Mouse (Mus musculus): ENCODE measurements around the gene Rptor.

Gene Rptor

DNA sequence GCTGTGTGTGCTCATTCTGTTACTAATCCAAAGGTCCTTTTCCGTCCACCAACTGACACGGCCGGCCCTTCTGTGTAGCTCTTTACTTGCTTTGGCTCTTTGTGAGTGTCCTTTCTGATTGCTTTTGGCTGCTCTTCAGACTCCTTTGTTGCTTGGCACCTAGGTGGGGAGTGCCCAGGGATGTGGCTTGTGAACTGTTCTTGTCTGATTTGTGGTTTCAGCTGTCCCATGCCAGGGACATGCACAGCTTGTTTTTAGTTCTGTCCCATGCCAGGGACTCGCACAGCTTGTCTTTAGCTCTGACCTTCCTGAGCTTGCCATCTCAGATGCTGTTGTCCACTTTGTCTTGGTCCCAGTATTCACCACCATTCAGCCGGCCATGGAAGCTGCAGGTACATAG is 4.8 kb downstream of the Rptor start:
- DNase-seq: no peak

DNA sequence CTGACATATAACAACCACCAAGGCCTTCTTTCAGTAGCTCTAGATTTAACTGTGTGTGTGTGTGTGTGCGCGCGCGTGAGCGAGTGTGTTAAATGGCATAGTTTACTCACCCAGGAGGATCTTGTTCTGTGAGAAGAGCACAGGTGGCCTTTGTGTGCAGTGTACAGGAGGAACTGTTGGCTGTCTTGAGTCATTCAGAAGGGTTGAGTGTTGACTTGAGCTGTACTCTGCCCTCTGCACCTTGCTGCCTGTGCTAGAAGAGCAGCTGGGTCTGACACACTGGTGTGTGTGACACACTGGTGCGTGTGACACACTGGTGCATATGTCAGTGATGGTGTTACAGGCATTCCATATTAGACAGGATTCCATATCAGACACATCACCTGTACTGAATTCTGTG is 8.8 kb downstream of the Rptor start:
- DNase-seq: no peak

DNA sequence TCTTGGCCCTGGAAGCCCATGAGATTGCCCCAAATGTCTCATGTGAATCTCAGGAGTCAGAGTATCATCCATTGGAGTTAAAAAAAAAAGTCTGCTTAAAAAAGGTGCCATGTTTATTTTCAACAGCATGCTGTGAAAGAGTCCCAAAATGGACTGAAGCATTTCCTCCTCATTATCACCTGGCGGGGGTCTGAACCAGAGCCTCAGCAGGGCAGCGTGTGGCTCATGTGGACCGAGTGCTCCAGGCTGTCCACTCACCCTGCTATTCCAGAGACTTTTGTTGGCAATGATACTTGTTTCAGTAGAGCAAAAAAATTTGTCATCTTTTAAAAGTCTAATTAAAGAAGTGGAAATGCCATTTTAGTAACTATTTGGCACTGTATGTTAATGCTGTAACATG is 9.5 kb downstream of the Rptor start:
- no peak for DNase-seq

DNA sequence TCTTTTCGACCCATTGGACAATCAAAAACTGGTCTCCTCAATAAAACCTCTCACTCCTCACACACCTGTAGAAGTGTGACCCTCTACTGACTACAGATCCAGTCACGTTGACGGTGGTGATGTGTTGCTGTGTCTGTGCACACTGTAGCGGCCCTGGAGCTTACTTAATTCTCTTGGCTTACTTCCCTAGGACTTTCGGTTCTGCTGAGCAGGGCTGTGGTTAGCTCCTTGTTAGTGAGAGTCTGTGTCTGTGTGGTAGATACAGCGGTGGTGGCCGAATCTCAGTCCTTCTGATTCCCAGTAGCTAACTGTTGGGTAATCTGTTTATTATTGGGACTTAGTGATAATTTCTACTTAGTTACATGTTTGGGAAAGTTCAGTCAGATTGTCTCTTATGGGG is 12.4 kb downstream of the Rptor start:
- no peak for DNase-seq

GRCm38 (mm10) chr11:119618763-119619162 is 16.1 kb downstream of the Rptor start:
- peak in 1 of 2 experiments; percentile 18 for DNase-seq

- no peak for DNase-seq
Observed at GRCm38 (mm10) chr11:119621266-119621665, 18.6 kb downstream of the Rptor start.

DNA sequence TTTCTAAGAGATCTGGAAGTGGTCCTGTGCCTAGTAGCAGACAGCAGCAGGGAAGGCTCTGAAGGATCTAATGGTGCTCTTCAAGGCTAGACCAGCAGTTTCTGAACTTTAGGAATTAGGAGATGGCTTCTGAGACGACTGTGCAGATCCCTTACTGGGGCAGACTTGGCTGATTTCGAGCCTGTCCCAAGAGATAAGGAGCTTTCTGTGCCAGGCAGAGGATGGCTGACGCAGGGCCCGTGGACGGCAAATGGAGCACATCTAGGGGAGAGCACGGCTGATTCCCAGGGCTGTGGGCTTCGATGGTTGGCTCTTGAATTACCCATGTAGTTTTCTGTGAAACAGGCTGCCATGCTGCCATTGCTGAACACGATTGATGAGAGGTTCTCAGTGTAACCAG is 21.1 kb downstream of the Rptor start:
- no peak for DNase-seq

GRCm38 (mm10) chr11:119624401-119624800 is 21.7 kb downstream of the Rptor start:
- no peak for DNase-seq

DNA sequence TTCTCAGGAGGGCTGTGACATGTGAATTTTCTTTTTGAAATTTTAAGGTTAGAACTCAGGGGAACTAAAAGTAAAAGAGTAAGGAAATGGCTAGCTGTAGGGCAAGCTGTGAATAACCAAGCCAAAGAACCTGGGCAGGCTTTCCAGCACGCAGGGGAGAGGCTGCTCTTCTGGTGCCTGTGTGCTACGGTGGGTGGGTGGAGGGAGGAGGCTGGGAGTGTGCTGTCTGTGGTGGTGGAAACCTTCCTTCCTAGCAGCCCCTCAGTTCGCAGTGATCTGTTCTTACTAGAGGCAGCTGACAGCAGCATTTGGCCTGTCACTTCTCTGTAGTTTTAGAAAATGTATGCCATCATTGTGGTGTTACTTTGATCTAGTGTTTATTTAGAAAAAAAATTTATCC is 22.2 kb downstream of the Rptor start:
- DNase-seq: no peak

DNA sequence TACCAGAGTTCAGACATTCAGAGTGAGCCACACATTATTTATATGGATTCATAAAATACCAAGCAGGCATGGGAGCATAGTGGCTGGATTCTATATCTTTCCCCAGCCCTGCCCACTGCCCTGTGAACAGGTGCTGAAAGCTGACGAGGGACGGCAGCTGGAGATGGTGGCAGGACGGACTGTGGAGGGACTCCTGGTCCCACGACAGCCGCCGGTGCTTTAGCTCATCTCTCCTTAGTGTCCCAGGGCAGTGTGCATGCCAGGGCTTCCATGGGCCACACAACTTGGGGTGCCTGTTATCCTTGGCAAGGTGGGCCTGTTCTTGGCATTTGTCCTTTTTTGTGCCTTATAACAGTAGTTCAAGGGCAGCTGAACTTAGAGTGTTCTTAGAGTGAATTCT is 22.8 kb downstream of the Rptor start:
- no peak for DNase-seq

DNA sequence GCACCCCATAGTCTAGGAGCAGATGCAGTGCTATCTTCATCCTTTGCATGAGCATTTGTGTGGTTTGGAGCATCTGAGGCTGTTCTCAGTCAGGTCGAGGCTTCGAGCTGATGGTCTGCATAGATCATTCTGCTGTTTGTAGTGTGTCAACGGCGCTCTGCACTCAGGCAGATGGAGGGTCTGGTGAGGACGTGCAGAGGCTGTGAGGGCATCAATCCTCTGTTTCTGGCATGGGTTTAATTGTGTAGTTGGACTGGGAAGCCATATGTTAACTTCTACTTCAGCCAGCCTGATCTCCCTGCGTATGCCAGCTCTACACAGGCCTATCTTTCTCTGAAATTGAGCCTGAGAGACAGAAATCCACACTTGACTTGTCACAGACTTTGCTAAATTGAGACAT is 23.2 kb downstream of the Rptor start:
- no peak for DNase-seq

DNA sequence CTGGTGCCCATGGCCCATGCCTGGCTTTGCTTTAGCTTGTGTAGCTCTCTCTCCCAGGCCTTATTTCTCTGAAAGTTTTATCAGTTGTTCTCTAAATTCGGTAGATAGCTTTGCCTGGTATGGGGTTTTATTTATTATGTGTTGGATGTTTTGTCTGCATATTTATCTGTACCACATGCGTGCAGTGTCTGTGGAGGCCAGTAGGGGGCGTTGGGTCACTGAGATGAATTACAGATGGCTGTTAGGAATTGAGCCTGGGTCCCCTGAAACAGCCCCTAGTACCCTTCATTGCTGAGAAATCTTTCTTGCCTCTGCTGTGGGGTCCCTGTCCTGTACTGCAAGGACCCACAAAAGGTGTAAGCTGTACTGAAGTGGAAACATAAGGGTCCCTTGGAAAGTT is 24.5 kb downstream of the Rptor start:
- DNase-seq: no peak

DNA sequence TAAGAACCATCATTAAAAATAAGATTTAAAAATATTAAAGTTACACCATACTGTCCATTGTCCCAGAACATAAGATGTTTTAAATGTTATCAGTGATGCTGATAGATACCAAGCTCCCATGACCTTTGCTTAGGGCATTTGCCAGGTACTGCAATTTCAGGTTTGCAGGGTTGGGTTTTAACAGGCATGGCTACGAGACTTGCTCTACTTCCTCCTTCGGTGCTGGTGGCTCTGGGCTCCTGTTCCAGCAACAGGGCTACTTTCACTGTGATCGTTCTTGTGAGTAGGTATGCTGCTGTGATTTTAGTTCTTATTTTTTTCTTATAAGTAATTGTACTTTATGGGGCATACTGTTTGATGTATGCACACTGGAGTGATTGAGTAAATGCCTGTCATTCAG is 26.4 kb downstream of the Rptor start:
- no peak for DNase-seq

DNA sequence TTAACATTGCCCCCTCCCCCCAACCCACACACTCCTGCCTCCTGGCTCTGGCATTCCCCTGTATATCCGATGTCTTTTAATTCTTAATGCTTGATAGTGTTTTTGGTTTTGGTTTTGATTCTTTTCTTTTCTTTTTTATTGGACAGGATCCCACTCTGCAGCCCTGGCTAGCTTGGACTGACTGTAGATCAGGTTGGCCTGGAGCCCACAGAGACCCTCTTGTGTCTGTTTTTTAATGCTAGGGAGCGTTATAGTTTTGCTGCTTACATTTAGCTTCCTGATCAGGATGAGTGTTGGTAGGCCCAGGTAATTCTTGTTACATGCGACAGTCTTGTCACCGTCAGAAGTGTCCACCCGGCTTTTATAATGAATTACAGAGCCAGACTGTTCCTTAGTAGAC is 27.6 kb downstream of the Rptor start:
- no peak for DNase-seq

DNA sequence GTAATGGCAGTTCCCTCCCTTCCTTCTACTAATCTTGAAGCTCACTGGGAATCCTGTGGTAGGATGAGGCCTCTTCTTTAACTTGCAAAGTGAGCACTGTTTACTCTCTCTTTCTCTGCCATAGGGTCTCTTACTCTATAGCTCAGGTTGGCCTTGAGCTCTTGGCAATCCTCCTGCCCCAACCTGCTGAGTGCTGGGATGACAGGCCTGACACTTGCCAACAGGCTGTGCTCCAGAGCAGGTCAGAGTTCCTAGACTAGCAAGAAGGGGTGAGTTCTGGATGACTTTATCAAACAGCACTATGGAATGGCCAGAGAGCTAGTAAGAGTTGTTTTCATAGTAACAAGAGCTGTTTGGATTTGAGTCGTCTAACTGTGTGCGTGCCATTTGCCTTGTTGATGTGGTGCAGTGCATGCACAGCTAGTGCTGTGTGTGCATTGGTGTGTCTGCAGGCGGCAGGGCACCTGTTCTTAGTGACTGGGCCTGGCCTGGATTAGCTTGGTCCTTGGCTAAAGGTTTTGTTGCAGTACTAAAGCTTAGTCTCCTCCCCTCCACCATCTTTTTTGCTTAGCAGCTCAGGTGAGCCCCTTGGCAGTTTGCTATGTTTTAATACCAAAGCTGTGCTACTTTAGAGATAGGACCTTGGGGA is 28.6 kb downstream of the Rptor start:
- DNase-seq: no peak

DNA sequence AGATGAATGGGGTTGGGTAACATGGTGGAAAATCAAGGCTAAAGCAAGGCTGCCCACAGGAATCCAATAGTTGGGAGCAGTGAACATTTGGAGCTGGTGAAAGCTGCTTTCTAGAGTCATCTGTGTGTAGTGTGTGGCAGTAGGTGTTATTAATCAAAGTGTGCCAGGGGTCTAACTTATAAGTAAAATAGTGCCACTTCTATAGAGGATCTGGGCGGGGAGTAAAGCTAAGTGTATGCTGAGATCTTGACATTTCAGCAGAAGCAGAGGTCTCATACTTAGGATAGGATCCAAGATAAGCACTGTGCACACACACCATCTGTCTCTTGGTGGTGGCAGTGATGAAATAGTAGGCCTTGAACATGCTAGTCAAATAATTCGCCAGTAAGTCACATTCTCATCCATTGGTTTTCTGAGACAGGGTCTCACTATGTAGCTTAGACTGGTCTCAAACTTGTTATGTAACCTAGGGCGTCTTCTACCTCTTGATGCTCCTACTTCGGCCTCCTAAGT is 33.7 kb downstream of the Rptor start:
- DNase-seq: no peak

DNA sequence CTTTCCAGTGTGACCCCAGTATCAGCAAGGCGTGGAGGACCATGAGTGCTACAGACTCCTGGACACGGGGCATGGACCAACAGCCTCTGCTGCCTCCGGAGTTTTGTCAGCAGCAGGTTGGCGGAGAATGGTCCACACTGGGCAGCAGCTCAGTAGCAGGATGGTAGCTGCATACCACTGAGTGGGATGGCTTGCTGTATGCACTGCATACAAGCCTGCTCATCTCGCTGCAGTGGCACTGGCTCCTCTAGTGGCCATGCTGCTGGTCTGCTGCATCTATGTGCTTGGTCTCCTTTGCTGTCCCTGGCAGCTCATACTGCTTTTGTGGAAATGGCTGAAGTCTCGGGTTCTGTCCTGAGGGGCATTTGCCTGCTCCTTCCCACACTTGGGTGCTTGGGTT is 34.8 kb downstream of the Rptor start:
- DNase-seq: no peak

DNA sequence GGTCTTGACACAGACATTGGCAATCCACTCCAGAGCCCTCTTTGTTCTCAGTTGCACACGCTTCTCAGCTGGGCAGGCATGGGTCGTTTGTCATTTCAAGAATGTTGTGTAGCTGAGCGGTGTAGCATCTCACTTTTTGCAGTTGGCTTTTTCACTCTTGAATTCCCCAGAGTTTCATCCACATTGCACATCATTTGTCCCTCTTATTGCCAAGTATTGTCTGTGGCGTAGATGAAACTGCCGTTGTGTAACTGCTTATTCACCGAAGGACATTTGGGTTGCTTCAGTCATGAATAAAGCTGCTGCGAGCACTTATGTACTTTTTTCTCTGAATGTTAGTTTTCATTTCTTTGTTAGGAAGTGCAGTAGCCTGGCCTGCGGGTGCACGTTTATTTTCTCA is 37.8 kb downstream of the Rptor start:
- DNase-seq: no peak

DNA sequence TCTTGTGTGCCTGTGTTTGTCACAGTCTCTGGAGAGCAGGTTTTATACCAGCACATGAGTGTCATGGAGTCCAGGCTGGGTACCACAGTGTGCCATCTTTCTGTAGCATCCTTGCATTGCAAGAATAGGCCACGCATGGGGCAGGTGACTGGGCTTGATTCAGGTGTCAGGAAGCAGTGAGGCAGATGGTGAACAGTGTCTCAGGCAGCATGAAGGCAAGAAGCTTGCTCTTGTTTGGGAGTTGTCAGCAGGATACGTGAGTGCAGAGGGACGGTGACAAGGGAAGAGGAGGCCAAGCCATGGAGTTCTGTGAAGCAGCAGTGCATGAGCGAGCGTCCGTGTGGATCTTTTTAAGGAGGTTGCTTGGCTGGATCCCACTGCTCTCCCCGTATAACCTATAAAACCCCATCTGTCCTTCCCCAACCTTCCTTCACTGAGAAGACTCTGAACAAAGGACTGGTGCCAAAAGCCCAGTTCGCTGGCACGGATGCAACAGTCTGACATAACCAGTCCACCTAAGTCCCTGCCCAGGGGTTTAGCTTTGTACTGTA is 39.2 kb downstream of the Rptor start:
- DNase-seq: no peak

- no peak for DNase-seq
Observed at GRCm38 (mm10) chr11:119643347-119643746, 40.6 kb downstream of the Rptor start.

DNA sequence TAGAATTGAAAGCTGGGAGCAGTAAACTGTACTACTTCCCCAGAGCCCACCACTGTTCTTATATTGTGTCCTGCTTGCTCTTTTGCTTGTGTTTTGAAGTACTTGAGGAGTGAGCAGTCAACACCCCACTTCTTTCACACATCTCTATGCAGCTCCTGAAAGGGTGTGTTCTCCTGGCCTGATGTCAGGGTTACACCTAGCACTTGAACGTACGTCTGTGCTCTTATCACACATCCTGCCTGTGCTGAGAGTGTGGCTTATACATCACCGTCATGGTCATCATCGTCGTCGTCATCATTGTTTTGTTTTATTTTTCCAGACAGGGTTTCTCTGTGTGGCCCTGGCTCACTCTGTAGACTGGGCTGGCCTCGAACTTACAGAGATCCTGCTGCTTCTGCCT is 41.4 kb downstream of the Rptor start:
- DNase-seq: no peak

DNA sequence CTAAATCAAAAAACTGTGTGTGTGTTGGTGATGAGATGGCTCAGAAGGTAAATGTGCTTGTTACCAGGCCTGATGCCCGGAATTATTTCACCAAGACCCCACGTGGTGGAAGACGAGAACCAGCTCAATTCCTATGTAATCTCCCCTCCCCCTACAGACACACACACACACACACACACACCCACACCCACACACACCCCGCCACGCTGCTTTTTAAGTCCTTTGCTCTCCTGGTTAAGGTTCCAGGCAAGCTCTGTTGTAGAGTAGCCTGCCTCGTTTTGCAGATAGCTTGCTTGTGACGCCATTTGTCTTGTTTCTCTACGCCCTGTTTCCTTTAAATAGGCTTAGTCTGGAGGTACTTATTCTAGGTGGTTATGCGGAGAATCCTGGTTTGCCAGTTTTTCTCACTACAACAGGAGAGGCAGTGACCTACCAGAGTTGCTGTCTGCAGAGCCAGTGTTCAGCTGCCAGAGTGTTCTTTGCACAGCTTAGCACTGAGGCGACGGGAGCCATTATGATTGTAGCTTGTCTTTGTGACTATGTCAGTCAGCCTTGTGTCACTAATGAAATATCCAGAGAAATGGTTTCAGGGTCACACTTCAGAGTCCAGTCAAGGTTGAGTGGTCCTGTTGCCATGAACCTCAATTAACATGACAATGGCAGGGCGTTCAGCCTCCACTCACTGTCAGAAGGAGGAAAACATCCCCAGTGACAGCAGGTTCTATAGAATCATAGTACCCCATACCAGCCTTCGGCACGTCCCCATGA is 42.1 kb downstream of the Rptor start:
- DNase-seq: no peak

- no peak for DNase-seq
Observed at GRCm38 (mm10) chr11:119650456-119650855, 47.8 kb downstream of the Rptor start.

- no peak for DNase-seq
Observed at GRCm38 (mm10) chr11:119653336-119653735, 50.6 kb downstream of the Rptor start.

All from thymus, adult 18-20 months (tissue).